ENCODE assay signal across 11 mouse cellular contexts in genomic region chr16:91557693-91558092, GRCm38 (mm10). TPM values are rescaled to one million over a fixed set of nuclear protein-coding genes. Genes with fewer than 3 reads are reported as not detected.
A peak's percentile ranks its signal among the peaks of the same experiment; 100 is the strongest.
DNase-seq lines count a peak whose midpoint lies in the region; ATAC-seq lines count a peak whose summit lies in the region.
"Had no signal": no experiment of that assay in that cellular context is flagged by ENCODE, and none has a peak within 500 bp of the region (broad histone marks: within the 10 kb centered on the region; RNA-seq: fewer than 3 reads in every experiment).

No protein-coding gene starts in this region.

- no peaks in the 10 kb centered on the region for H3K27me3 ChIP-seq in kidney, embryonic 16.5 days (ENCODE audit: insufficient read depth, low read length)
- H3K27me3 ChIP-seq: limb, embryonic 15.5 days; midbrain, embryonic 15.5 days; stomach, embryonic 15.5 days had no signal

- H3K9me3 ChIP-seq in kidney, embryonic 16.5 days (ENCODE audit: low read length): no peaks in the 10 kb centered on the region
- H3K9me3 ChIP-seq: limb, embryonic 15.5 days; midbrain, embryonic 15.5 days; stomach, embryonic 15.5 days had no signal

- H3K4me1 ChIP-seq in kidney, embryonic 16.5 days (ENCODE audit: insufficient read depth, low read length): peaks cover 40% of the 10 kb centered on the region

- no peak overlapping the region for H3K4me2 ChIP-seq in kidney, embryonic 16.5 days (replicated peaks; ENCODE audit: low read depth, low read length)
- H3K4me2 ChIP-seq: limb, embryonic 15.5 days; midbrain, embryonic 15.5 days; stomach, embryonic 15.5 days had no signal

- H3K4me3 ChIP-seq in kidney, embryonic 16.5 days (ENCODE audit: low read length): no peak overlapping the region
- H3K4me3 ChIP-seq: limb, embryonic 15.5 days; midbrain, embryonic 15.5 days; stomach, embryonic 15.5 days had no signal

- peaks cover 39% of the 10 kb centered on the region for H3K36me3 ChIP-seq in kidney, embryonic 16.5 days (ENCODE audit: insufficient read depth, low read length)

- no peak overlapping the region for H3K9ac ChIP-seq in kidney, embryonic 16.5 days (replicated peaks; ENCODE audit: low read length)
- H3K9ac ChIP-seq: limb, embryonic 15.5 days; midbrain, embryonic 15.5 days; stomach, embryonic 15.5 days had no signal

- no peak; the same call in 1 of the 2 replicates for ATAC-seq in kidney, embryonic 16.5 days (ENCODE audit: low FRiP score, low TSS enrichment)
- ATAC-seq: midbrain, embryonic 15.5 days had no signal

- H3K27ac ChIP-seq in kidney, embryonic 16.5 days (ENCODE audit: low read length): peak overlapping the region; percentile 29; the same call in 1 of the 2 replicates
- H3K27ac ChIP-seq: midbrain, embryonic 15.5 days; stomach, embryonic 15.5 days had no signal

- DNase-seq in adrenal gland, postnatal 14 days: peak; percentile 50
- DNase-seq in adrenal gland, adult 8-10 months: no peak
- DNase-seq in kidney, postnatal 14 days: no peak
- DNase-seq in gastrocnemius, postnatal 10 days: peak; percentile 30
- DNase-seq in lung, postnatal 4 days: peak; percentile 49 to 79
- no peak for DNase-seq in layer of hippocampus, postnatal 25 days (ENCODE audit: extremely low spot score in 1 of 2, low spot score in 1 of 2)
- DNase-seq in urinary bladder, postnatal 25 days (ENCODE audit: low spot score): no peak

- WGBS in kidney, embryonic 16.5 days: 82% methylated on average over 15 of the region's 15 CpGs

RNA-seq across cellular contexts. Expression of gene Ifngr2, which starts 10.8 kb away (rescaled TPM):
- 27.7 and 30.8 TPM in 2 replicates for total RNA-seq in adrenal gland, postnatal 14 days (2021)
- total RNA-seq in adrenal gland, adult 8-10 months (2022): 10 to 100 TPM; 21.8 to 35.9 (median 29.7) TPM
- polyA plus RNA-seq in kidney, embryonic 16.5 days (2015; fragmentation: Nextera tagmentation; extraction: Ambion mirVana): 52.1 and 52.7 TPM in 2 replicates
- 10 to 100 TPM; 59.8 to 60.8 TPM for total RNA-seq in gastrocnemius, postnatal 10 days (2021)
- 10 to 100 TPM; 61.5 to 71.9 TPM for total RNA-seq in layer of hippocampus, postnatal 25 days (2021)

RNA-seq across cellular contexts. Expression of gene Tmem50b, which starts 39.9 kb away (rescaled TPM):
- 45.6 and 48.0 TPM in 2 replicates for total RNA-seq in adrenal gland, postnatal 14 days (2021)
- total RNA-seq in adrenal gland, adult 8-10 months (2022): 10 to 100 TPM; 46.4 to 63.8 (median 60.6) TPM
- 42.1 and 47.7 TPM in 2 replicates for polyA plus RNA-seq in kidney, embryonic 16.5 days (2015; fragmentation: Nextera tagmentation; extraction: Ambion mirVana)
- 10 to 100 TPM; 15.2 to 15.9 TPM for total RNA-seq in gastrocnemius, postnatal 10 days (2021)
- total RNA-seq in layer of hippocampus, postnatal 25 days (2021): 100 to 1,000 TPM; 105 to 120 TPM

Comparison
In these comparisons a context has a peak if more than half of its experiments do, and no peak if none do; other contexts are left out.
1. DNase-seq: peak in adrenal gland, postnatal 14 days (single experiment), gastrocnemius, postnatal 10 days (single experiment) and lung, postnatal 4 days (2 of 2); none in adrenal gland, adult 8-10 months (single experiment), kidney, postnatal 14 days (single experiment), layer of hippocampus, postnatal 25 days (0 of 2) and urinary bladder, postnatal 25 days (single experiment).